Mouse (Mus musculus) testis, adult 2 months (tissue): ENCODE results near the gene Timm22. TPM values are rescaled to one million over a fixed set of nuclear protein-coding genes. Genes with fewer than 3 reads are reported as not detected.

Source experiments
- H3K27ac ChIP-seq: fragments of 200-500 bp; 2 replicates; pipeline ENCODE4 v1.5.1; 2012; ENCODE audit warnings: low read depth, low read length; ENCODE audit not compliant: control insufficient read depth, insufficient read depth
- H3K27me3 ChIP-seq: fragments of 200-500 bp; 2 replicates; pipeline ENCODE4 v1.6.1; 2012; ENCODE audit warnings: mild to moderate bottlenecking, low read length, moderate library complexity; ENCODE audit not compliant: control insufficient read depth, insufficient read depth
- H3K36me3 ChIP-seq: fragments of 200-500 bp; 2 replicates; pipeline ENCODE4 v1.6.1; 2012; ENCODE audit warnings: mild to moderate bottlenecking, low read length; ENCODE audit not compliant: control insufficient read depth, insufficient read depth
- H3K4me1 ChIP-seq: fragments of 200-500 bp; 2 replicates; pipeline ENCODE4 v1.6.1; 2012; ENCODE audit warnings: low read length; ENCODE audit not compliant: control insufficient read depth, insufficient read depth
- H3K4me3 ChIP-seq: fragments of 200-500 bp; 2 replicates; pipeline ENCODE4 v1.5.1; 2012; ENCODE audit warnings: low read depth, mild to moderate bottlenecking, low read length, moderate library complexity, mixed read lengths; ENCODE audit not compliant: control insufficient read depth
- CTCF ChIP-seq: fragments of 200-500 bp; IDR thresholded peaks from 2 replicates; pipeline ENCODE4 v1.5.1; 2012; ENCODE audit warnings: low read depth, mild to moderate bottlenecking, inconsistent platforms, low read length, moderate library complexity; ENCODE audit not compliant: control insufficient read depth, insufficient read depth, insufficient replicate concordance
- POLR2A ChIP-seq: fragments of 200-500 bp; IDR thresholded peaks from 2 replicates; pipeline ENCODE4 v1.6.1; 2012; ENCODE audit warnings: low read depth, mild to moderate bottlenecking, inconsistent platforms, low read length, moderate library complexity; ENCODE audit not compliant: control insufficient read depth
- polyA plus RNA-seq: library from polyadenylated mRNA; depleted of rRNA; stranded (reverse); fragments of >200 nt; gene quantifications from 2 replicates; pipeline ENCODE4 v1.2.3, GENCODE M21; 2012

Gene Timm22
- polyA plus RNA-seq, 1 experiment = 8.6 TPM

- no peaks in the 10 kb centered on the region; the same call in 1 of the 2 replicates for H3K4me1 ChIP-seq
- H3K4me3 ChIP-seq = peak overlapping the region; percentile 11
- no peak overlapping the region for H3K27ac ChIP-seq
- H3K36me3 ChIP-seq = no peaks in the 10 kb centered on the region
- no peak for TF ChIP-seq POLR2A
- no peaks in the 10 kb centered on the region for H3K27me3 ChIP-seq
These were observed 30.2 kb downstream of the Timm22 start for GRCm38 (mm10) chr11:76436864-76437437.

GRCm38 (mm10) chr11:76439666-76440065 lies 32.9 kb downstream of the Timm22 start:
- Histone ChIP-seq H3K4me1 (no peaks in the 10 kb centered on the region; the same call in 1 of the 2 replicates), H3K36me3 (no peaks in the 10 kb centered on the region), H3K27ac (no peak overlapping the region), H3K27me3 (no peaks in the 10 kb centered on the region), H3K4me3 (no peak overlapping the region)
- TF ChIP-seq CTCF (no peak), POLR2A (no peak)

- Histone ChIP-seq H3K27ac (no peak overlapping the region), H3K36me3 (no peaks in the 10 kb centered on the region), H3K4me1 (peaks cover 7% of the 10 kb centered on the region), H3K27me3 (no peaks in the 10 kb centered on the region), H3K4me3 (no peak overlapping the region)
- TF ChIP-seq CTCF = no peak
- no peak for TF ChIP-seq POLR2A
These were observed 38.7 kb downstream of the Timm22 start for GRCm38 (mm10) chr11:76445459-76445858.

- no peaks in the 10 kb centered on the region for H3K36me3 ChIP-seq
- peaks cover 7% of the 10 kb centered on the region for H3K4me1 ChIP-seq
- no peak overlapping the region for H3K27ac ChIP-seq
- H3K27me3 ChIP-seq = no peaks in the 10 kb centered on the region
- H3K4me3 ChIP-seq = no peak overlapping the region
- TF ChIP-seq POLR2A (no peak), CTCF (no peak)
These were observed 39.5 kb downstream of the Timm22 start for GRCm38 (mm10) chr11:76446251-76446650.

GRCm38 (mm10) chr11:76449520-76450201 lies 42.9 kb downstream of the Timm22 start:
- no peaks in the 10 kb centered on the region for H3K27me3 ChIP-seq
- peaks cover 7% of the 10 kb centered on the region for H3K4me1 ChIP-seq
- H3K27ac ChIP-seq = peak overlapping the region; percentile 44
- no peaks in the 10 kb centered on the region for H3K36me3 ChIP-seq
- H3K4me3 ChIP-seq = no peak overlapping the region
- TF ChIP-seq CTCF (no peak), POLR2A (no peak)

DNA sequence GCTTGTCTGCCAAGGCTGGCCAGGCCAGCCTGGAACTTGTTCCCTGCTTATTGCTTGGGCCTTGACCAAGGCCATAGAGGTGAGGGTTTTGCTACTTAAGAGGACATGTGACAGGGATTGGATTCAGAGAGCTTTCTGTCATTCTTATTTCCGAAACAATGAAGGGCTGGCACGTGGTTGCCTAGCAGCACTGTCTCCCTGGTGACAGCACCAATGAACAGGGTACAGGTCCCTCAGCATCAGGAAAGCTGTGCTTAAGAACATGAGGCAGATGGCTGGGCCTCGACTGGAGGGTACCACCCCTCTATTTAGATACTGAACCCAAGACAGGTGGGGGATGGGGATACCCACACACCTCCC lies 43.4 kb downstream of the Timm22 start:
- Histone ChIP-seq H3K36me3 (no peaks in the 10 kb centered on the region), H3K4me1 (peaks cover 7% of the 10 kb centered on the region), H3K27ac (peak overlapping the region; percentile 44), H3K27me3 (no peaks in the 10 kb centered on the region), H3K4me3 (no peak overlapping the region)
- no peak for TF ChIP-seq POLR2A
- TF ChIP-seq CTCF = no peak

DNA sequence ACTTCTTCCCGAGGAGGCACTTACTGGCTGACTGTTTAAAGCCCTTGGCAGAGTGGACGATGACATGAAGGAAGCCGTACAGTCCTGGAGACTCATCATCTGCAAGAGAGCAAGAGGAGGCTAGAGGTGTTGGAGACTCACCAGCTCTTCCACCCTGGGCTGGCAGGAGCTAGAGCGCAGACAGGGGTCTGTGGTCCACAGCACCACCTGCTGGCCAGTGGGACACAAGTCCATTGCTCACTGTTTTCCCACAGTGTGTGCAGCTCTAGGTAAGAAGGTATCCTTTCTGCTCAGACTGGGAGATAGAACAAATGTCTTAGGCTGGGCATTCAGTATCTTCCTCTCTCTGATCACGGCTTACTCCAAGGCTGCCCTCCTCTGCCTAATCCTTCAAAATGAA lies 47.7 kb downstream of the Timm22 start:
- Histone ChIP-seq H3K4me1 (peaks cover 4% of the 10 kb centered on the region), H3K36me3 (no peaks in the 10 kb centered on the region), H3K27me3 (no peaks in the 10 kb centered on the region), H3K27ac (no peak overlapping the region), H3K4me3 (no peak overlapping the region)
- TF ChIP-seq CTCF = peak; percentile 85; the same call in 1 of the 2 replicates
- no peak for TF ChIP-seq POLR2A

DNA sequence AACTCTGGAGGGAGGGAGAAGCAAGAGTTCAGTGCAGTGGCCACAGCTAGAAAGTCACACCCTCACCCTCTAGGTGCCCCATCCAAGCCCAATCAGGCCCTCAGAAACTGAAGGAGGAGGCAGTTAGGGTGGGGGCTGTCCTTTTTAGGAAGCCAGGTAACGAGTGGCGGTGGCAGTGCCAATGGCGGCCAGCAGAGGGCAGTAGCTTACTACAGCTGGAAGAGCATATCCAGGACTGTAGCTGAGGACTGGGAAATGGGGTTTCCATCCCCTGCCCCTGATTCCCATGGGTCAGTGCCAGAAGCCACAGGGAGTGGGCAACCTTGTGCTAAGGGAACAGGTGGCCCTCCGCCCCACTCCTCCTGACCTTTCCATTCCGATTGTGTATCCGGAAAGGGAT lies 49.5 kb downstream of the Timm22 start:
- Histone ChIP-seq H3K4me3 (no peak overlapping the region), H3K4me1 (no peaks in the 10 kb centered on the region; the same call in 1 of the 2 replicates), H3K36me3 (no peaks in the 10 kb centered on the region), H3K27ac (no peak overlapping the region), H3K27me3 (no peaks in the 10 kb centered on the region)
- TF ChIP-seq CTCF = peak; percentile 91
- no peak for TF ChIP-seq POLR2A
